Mouse (Mus musculus) Patski (cell line): ENCODE results near the gene Ovca2. TPM values are rescaled to one million over a fixed set of nuclear protein-coding genes. Genes with fewer than 3 reads are reported as not detected.

Experiments used
- ATAC-seq: fragments of 100-300 bp; one replicate; pipeline ENCODE4 v1.8.0; 2021
- CTCF ChIA-PET: fragments of 350-600 bp; sonication (Branson Sonifier 250); formaldehyde crosslinking; loops from one replicate; lab custom pipeline; 2022; ENCODE audit warnings: inconsistent platforms; lab: Charles Lee
- POLR2A ChIA-PET: fragments of 350-600 bp; sonication (Branson Sonifier 250); formaldehyde crosslinking; loops from one replicate; lab custom pipeline; 2022; ENCODE audit warnings: antibody characterized with exemption, inconsistent platforms; lab: Charles Lee
- DNase-seq: peaks from one replicate; pipeline ENCODE4 v3.0.0-alpha.2; 2011; ENCODE audit warnings: low read depth, low spot score
- H3K27me3 ChIP-seq: fragments of 371-371 bp; one replicate; pipeline ENCODE4 v1.5.1; 2021
- CTCF ChIP-seq: fragments of 100-300 bp; IDR thresholded peaks from one replicate; pipeline ENCODE4 v1.5.1; 2021
- in situ Hi-C: fragments of 300-500 bp; cut with MboI; formaldehyde crosslinking; loops from 3 replicates; pipeline ENCODE4 v1.11.1; 2018; ENCODE audit warnings: low pct_unique_long_range_greater_than_20kb, mixed read lengths
- polyA plus RNA-seq: library from polyadenylated mRNA; unstranded; gene quantifications from one replicate; pipeline ENCODE4 v1.2.3, GENCODE M21; 2021

Gene Ovca2
- polyA plus RNA-seq, 1 experiment from 2014 or later = 20.4 TPM

GRCm38 (mm10) chr11:75147106-75147845 lies 31.4 kb downstream of the Ovca2 start:
- in situ Hi-C loops = no loop called here
- ChIA-PET POLR2A (no interaction called here), CTCF (no interaction called here)
- no peak for TF ChIP-seq CTCF
- DNase-seq (peak; percentile 43), ATAC-seq (no peak)
- H3K27me3 ChIP-seq = no peaks in the 10 kb centered on the region

GRCm38 (mm10) chr11:75145841-75146240 lies 32.8 kb downstream of the Ovca2 start:
- DNase-seq (no peak), ATAC-seq (no peak)
- H3K27me3 ChIP-seq = no peaks in the 10 kb centered on the region
- CTCF ChIA-PET = interaction anchor here (1.4 to 1.7 kb wide), 2 partner anchors 11 to 24 kb away, joined by 4 to 5 read pairs; no protein-coding TSS in a partner anchor
- in situ Hi-C loops = no loop called here
- POLR2A ChIA-PET = interaction anchor here (1.1 kb wide), 1 partner anchor 14 kb away, joined by 3 read pairs; no protein-coding TSS in a partner anchor
- no peak for TF ChIP-seq CTCF

GRCm38 (mm10) chr11:75142749-75143148 lies 35.9 kb downstream of the Ovca2 start:
- no peak for ATAC-seq
- in situ Hi-C loops = no loop called here
- ChIA-PET CTCF (interaction anchor here (1.6 kb wide), 1 partner anchor 17 kb away, joined by 6 read pairs; no protein-coding TSS in a partner anchor), POLR2A (no interaction called here)
- no peak for TF ChIP-seq CTCF
- DNase-seq = no peak
- H3K27me3 ChIP-seq = no peaks in the 10 kb centered on the region

GRCm38 (mm10) chr11:75141913-75142312 lies 36.7 kb downstream of the Ovca2 start:
- in situ Hi-C loops = no loop called here
- POLR2A ChIA-PET = interaction anchor here (1.5 to 1.6 kb wide), 2 partner anchors 8 to 94 kb away, joined by 3 read pairs; no protein-coding TSS in a partner anchor
- no peaks in the 10 kb centered on the region for H3K27me3 ChIP-seq
- CTCF ChIA-PET = interaction anchor here (1.4 to 1.6 kb wide), 3 partner anchors 18 to 175 kb away, joined by 3 to 6 read pairs (median 3); no protein-coding TSS in a partner anchor
- no peak for TF ChIP-seq CTCF
- ATAC-seq (peak; percentile 21), DNase-seq (no peak)

- H3K27me3 ChIP-seq = no peaks in the 10 kb centered on the region
- DNase-seq (no peak), ATAC-seq (no peak)
- POLR2A ChIA-PET = interaction anchor here (1.5 to 1.6 kb wide), 2 partner anchors 9 to 93 kb away, joined by 3 read pairs; no protein-coding TSS in a partner anchor
- CTCF ChIA-PET = interaction anchor here (1.4 kb wide), 2 partner anchors 160 to 175 kb away, joined by 3 read pairs; no protein-coding TSS in a partner anchor
- no peak for TF ChIP-seq CTCF
- in situ Hi-C loops = no loop called here
Measured at GRCm38 (mm10) chr11:75141038-75141437, 37.6 kb downstream of the Ovca2 start.

GRCm38 (mm10) chr11:75140431-75140830 lies 38.2 kb downstream of the Ovca2 start:
- ATAC-seq = no peak
- no peak for DNase-seq
- in situ Hi-C loops = no loop called here
- ChIA-PET POLR2A (interaction anchor here (1.5 to 1.6 kb wide), 2 partner anchors 10 to 93 kb away, joined by 3 read pairs; no protein-coding TSS in a partner anchor), CTCF (interaction anchor here (1.4 kb wide), 1 partner anchor 159 kb away, joined by 3 read pairs; no protein-coding TSS in a partner anchor)
- no peak for TF ChIP-seq CTCF
- H3K27me3 ChIP-seq = no peaks in the 10 kb centered on the region

GRCm38 (mm10) chr11:75139122-75139963 lies 39.3 kb downstream of the Ovca2 start:
- ATAC-seq (no peak), DNase-seq (no peak)
- ChIA-PET POLR2A (no interaction called here), CTCF (interaction anchor here (1.0 to 2.0 kb wide), 3 partner anchors 15 to 158 kb away, joined by 3 to 5 read pairs (median 3); no protein-coding TSS in a partner anchor)
- in situ Hi-C loops = no loop called here
- H3K27me3 ChIP-seq = no peaks in the 10 kb centered on the region
- TF ChIP-seq CTCF = no peak

GRCm38 (mm10) chr11:75136666-75137398 lies 41.8 kb downstream of the Ovca2 start:
- ChIA-PET POLR2A (no interaction called here), CTCF (interaction anchor here (1.0 kb wide), 1 partner anchor 156 kb away, joined by 3 read pairs; no protein-coding TSS in a partner anchor)
- no peaks in the 10 kb centered on the region for H3K27me3 ChIP-seq
- DNase-seq (no peak), ATAC-seq (no peak)
- in situ Hi-C loops = no loop called here
- no peak for TF ChIP-seq CTCF

- no peak for TF ChIP-seq CTCF
- ATAC-seq (no peak), DNase-seq (no peak)
- H3K27me3 ChIP-seq = no peaks in the 10 kb centered on the region
- POLR2A ChIA-PET = no interaction called here
- CTCF ChIA-PET = interaction anchor here (0.7 to 1.4 kb wide), 2 partner anchors 9 to 11 kb away, joined by 3 to 5 read pairs; no protein-coding TSS in a partner anchor
- in situ Hi-C loops = no loop called here
Measured at GRCm38 (mm10) chr11:75135358-75135757, 43.3 kb downstream of the Ovca2 start.
